Mouse (Mus musculus) liver, embryonic 11.5 days (tissue): ENCODE measurements at regions not wholly inside any gene's neighbourhood (a gene's known extent, or its start where the extent isn't known, plus 50 kb on each side); places are given as distances from the start of the nearest gene placed in this dataset.
"Not testable (repeated sequence)": the region's sequence is repeated elsewhere in the genome, so short reads cannot be mapped to it uniquely, and the experiment has no call there.

Source experiments
- ATAC-seq: fragments of 200-750 bp; cut with Nextera tagmentation; replicated peaks from 2 replicates; pipeline ENCODE4 v1.8.0; 2017; ENCODE audit warnings: moderate number of reproducible peaks, mild to moderate bottlenecking, moderate TSS enrichment, moderate library complexity; ENCODE audit not compliant: low FRiP score
- DNase-seq: peaks from one replicate; pipeline ENCODE4 v3.0.0-alpha.2; 2017; ENCODE audit warnings: low spot score
- H3K27ac ChIP-seq: fragments of 300-500 bp; sonication (generic); 2 replicates; pipeline ENCODE4 v1.5.1; 2014; ENCODE audit warnings: mild to moderate bottlenecking, low read depth, low read length, control low read depth
- H3K27me3 ChIP-seq: fragments of 300-500 bp; sonication (generic); replicated peaks from 2 replicates; pipeline ENCODE4 v1.6.1; 2014; ENCODE audit warnings: low read length, mixed read lengths; ENCODE audit not compliant: control insufficient read depth, insufficient read depth
- H3K36me3 ChIP-seq: fragments of 300-500 bp; sonication (generic); 2 replicates; pipeline ENCODE4 v1.6.1; 2014; ENCODE audit warnings: mild to moderate bottlenecking, low read length, moderate library complexity, mixed read lengths; ENCODE audit not compliant: control insufficient read depth, insufficient read depth
- H3K4me1 ChIP-seq: fragments of 300-500 bp; sonication (generic); replicated peaks from 2 replicates; pipeline ENCODE4 v1.6.1; 2014; ENCODE audit warnings: low read length, mixed read lengths; ENCODE audit not compliant: control insufficient read depth, insufficient read depth
- H3K4me2 ChIP-seq: fragments of 300-500 bp; sonication (generic); 2 replicates; pipeline ENCODE4 v1.6.1; 2014; ENCODE audit warnings: mild to moderate bottlenecking, control low read depth, moderate library complexity
- H3K4me3 ChIP-seq: fragments of 300-500 bp; sonication (generic); 2 replicates; pipeline ENCODE4 v1.5.1; 2014; ENCODE audit warnings: low read depth, low read length, control low read depth
- H3K9ac ChIP-seq: fragments of 300-500 bp; sonication (generic); 2 replicates; pipeline ENCODE4 v1.6.1; 2014; ENCODE audit warnings: low read depth, low read length, control low read depth
- H3K9me3 ChIP-seq: fragments of 300-500 bp; sonication (generic); 2 replicates; pipeline ENCODE4 v1.6.1; 2016; ENCODE audit warnings: low read length, inconsistent platforms, mixed read lengths; ENCODE audit not compliant: control insufficient read depth
- WGBS: fragments of 180-500 bp; shearing (Covaris S2); extraction: QIAGEN DNeasy Blood & Tissue Kit; methylation state at CpG from one replicate; pipeline ENCODE4 v1.1.7; 2014; 5-methylcytosine and 5-hydroxymethylcytosine counted together

GRCm38 (mm10) chr4:153798061-153798460 is 159.0 kb upstream of the A430005L14Rik start:
- ATAC-seq (no peak), DNase-seq (no peak)
- no peaks in the 10 kb centered on the region for H3K36me3 ChIP-seq
- H3K4me1 ChIP-seq, result no peaks in the 10 kb centered on the region
- no peaks in the 10 kb centered on the region; the same call in 1 of the 2 replicates for H3K27me3 ChIP-seq
- 75% methylated on average over 7 of the region's 7 CpGs for WGBS
- H3K9me3 ChIP-seq, result no peaks in the 10 kb centered on the region
- no peak overlapping the region for H3K9ac ChIP-seq
- H3K4me3 ChIP-seq, result no peak overlapping the region
- no peak overlapping the region for H3K4me2 ChIP-seq
- no peak overlapping the region for H3K27ac ChIP-seq

GRCm38 (mm10) chr4:153805727-153806126 is 151.3 kb upstream of the A430005L14Rik start:
- DNase-seq (no peak), ATAC-seq (no peak)
- Histone ChIP-seq H3K4me2 (no peak overlapping the region), H3K9me3 (no peaks in the 10 kb centered on the region), H3K36me3 (no peaks in the 10 kb centered on the region), H3K27ac (no peak overlapping the region), H3K27me3 (peaks cover 10% of the 10 kb centered on the region), H3K4me3 (no peak overlapping the region), H3K4me1 (no peaks in the 10 kb centered on the region; the same call in 1 of the 2 replicates), H3K9ac (no peak overlapping the region)
- WGBS, result 37% methylated on average over 4 of the region's 4 CpGs

DNA sequence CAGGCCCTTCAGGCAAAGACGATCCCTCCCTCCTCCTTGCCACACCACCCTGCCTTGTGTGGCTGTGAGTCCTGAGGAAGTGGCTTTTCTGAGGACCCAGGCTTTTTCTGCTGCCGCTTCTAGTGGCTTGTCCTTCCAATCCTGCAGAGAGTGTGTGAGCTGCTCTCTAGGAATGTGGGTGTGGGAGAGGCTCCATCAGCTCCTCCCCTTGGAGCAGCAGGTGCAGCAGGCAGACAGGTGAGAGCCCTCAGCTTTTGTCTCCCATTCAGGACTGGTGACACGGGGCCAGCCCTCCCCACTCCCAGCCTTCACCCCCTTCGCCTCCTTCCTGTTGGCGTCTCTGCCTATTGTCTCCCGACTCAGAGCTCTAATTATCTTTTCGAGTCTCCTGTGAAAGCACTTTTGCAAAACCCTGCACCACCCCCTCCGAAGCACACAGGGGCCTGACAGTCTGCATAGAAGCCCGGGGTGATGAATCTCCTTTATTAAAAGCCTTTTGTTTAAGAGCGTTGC is 150.8 kb upstream of the A430005L14Rik start:
- no peak for ATAC-seq
- H3K4me1 ChIP-seq, result no peaks in the 10 kb centered on the region; the same call in 1 of the 2 replicates
- no peak overlapping the region for H3K4me2 ChIP-seq
- WGBS, result 12% methylated on average over 10 of the region's 10 CpGs
- no peak overlapping the region for H3K9ac ChIP-seq
- no peak overlapping the region for H3K27ac ChIP-seq
- peaks cover 10% of the 10 kb centered on the region for H3K27me3 ChIP-seq
- H3K4me3 ChIP-seq, result no peak overlapping the region
- H3K36me3 ChIP-seq, result no peaks in the 10 kb centered on the region
- no peak for DNase-seq
- H3K9me3 ChIP-seq, result no peaks in the 10 kb centered on the region

- no peaks in the 10 kb centered on the region for H3K9me3 ChIP-seq
- H3K27ac ChIP-seq, result no peak overlapping the region
- 48% methylated on average over 10 of the region's 10 CpGs for WGBS
- H3K27me3 ChIP-seq, result peaks cover 10% of the 10 kb centered on the region
- DNase-seq, result no peak
- H3K4me1 ChIP-seq, result no peaks in the 10 kb centered on the region; the same call in 1 of the 2 replicates
- H3K4me3 ChIP-seq, result no peak overlapping the region
- no peaks in the 10 kb centered on the region for H3K36me3 ChIP-seq
- H3K4me2 ChIP-seq, result no peak overlapping the region
- H3K9ac ChIP-seq, result no peak overlapping the region
- no peak for ATAC-seq
Measured at GRCm38 (mm10) chr4:153806820-153807436, 150.1 kb upstream of the A430005L14Rik start.

DNA sequence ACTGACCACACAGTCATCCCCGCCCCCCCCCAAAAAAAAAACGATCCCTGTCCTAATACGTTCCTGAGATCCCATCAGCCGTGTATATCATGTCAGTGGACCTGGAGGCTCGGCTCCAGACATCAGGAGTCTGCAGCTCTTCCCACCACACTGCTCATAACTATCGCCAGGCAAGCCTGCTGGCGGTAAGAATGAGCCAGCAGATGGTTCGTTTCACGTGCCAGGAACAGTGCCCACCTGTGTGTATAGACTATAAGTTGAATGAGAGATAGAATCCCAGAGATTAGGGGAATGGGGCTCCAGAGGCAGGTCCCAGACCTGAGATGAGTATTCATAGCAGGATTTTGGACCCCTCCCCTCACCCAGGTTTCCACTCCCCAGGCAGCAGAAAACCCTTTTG is 144.2 kb upstream of the A430005L14Rik start:
- H3K9me3 ChIP-seq, result no peaks in the 10 kb centered on the region
- 85% methylated on average over 9 of the region's 9 CpGs for WGBS
- H3K4me1 ChIP-seq, result no peaks in the 10 kb centered on the region
- ATAC-seq (no peak), DNase-seq (no peak)
- H3K9ac ChIP-seq, result no peak overlapping the region
- no peaks in the 10 kb centered on the region for H3K36me3 ChIP-seq
- no peak overlapping the region for H3K4me2 ChIP-seq
- H3K27me3 ChIP-seq, result no peaks in the 10 kb centered on the region
- H3K27ac ChIP-seq, result no peak overlapping the region
- no peak overlapping the region for H3K4me3 ChIP-seq

DNA sequence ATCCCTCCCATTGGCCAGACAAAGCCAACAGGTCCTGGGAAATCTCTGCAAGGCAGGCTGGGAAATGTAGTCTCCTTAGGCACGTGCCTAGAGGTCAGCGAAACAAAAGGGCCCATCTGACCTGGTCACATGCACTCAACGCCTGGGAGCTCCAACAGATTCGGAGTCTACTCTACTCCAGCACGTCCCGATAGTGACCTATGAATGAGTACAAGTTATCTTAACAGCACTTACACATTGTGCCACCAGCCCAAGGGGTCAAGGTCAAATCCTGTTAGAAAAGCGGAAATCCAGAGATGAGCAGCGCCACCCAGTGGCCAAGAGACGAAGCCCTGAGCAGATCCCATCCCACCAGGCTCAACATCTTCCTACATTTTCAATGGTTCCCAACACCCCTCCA is 129.1 kb upstream of the A430005L14Rik start:
- ATAC-seq (no peak), DNase-seq (no peak)
- H3K9ac ChIP-seq, result no peak overlapping the region
- H3K9me3 ChIP-seq, result no peaks in the 10 kb centered on the region
- no peaks in the 10 kb centered on the region for H3K4me1 ChIP-seq
- no peak overlapping the region for H3K4me2 ChIP-seq
- WGBS, result 56% methylated on average over 9 of the region's 9 CpGs
- H3K4me3 ChIP-seq, result no peak overlapping the region
- no peaks in the 10 kb centered on the region for H3K27me3 ChIP-seq
- H3K36me3 ChIP-seq, result no peaks in the 10 kb centered on the region
- no peak overlapping the region for H3K27ac ChIP-seq

DNA sequence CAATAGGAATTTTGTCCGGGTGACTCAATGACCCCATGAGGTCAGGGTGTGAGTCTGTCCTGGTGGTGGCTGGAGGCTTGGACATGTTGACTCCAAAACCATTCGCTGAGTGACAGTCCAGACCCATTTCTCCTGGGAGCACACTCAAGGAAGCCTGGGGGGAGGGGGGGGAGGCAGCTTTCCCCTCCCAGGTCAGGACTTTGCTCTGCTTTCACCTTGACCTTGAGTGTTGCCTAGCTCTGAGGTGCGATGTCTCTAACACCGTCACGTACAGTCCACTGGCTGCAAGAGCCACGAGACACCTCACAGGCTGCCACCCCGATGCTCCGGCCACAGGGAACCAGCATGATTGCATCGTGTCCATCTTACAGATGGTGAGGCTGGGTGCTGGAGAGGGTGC is 127.3 kb upstream of the A430005L14Rik start:
- Histone ChIP-seq H3K4me2 (no peak overlapping the region), H3K9ac (no peak overlapping the region), H3K4me3 (no peak overlapping the region), H3K9me3 (no peaks in the 10 kb centered on the region), H3K36me3 (no peaks in the 10 kb centered on the region), H3K27me3 (no peaks in the 10 kb centered on the region), H3K27ac (no peak overlapping the region), H3K4me1 (no peaks in the 10 kb centered on the region)
- ATAC-seq (no peak), DNase-seq (no peak)
- WGBS, result 89% methylated on average over 9 of the region's 9 CpGs

- no peaks in the 10 kb centered on the region for H3K36me3 ChIP-seq
- DNase-seq, result no peak
- H3K27ac ChIP-seq, result no peak overlapping the region
- no peak overlapping the region for H3K9ac ChIP-seq
- WGBS, result 81% methylated on average over 5 of the region's 5 CpGs
- H3K27me3 ChIP-seq, result no peaks in the 10 kb centered on the region
- H3K4me2 ChIP-seq, result no peak overlapping the region
- H3K4me1 ChIP-seq, result no peaks in the 10 kb centered on the region
- H3K4me3 ChIP-seq, result no peak overlapping the region
- ATAC-seq, result no peak
- H3K9me3 ChIP-seq, result no peaks in the 10 kb centered on the region
Measured at GRCm38 (mm10) chr4:153830491-153830890, 126.5 kb upstream of the A430005L14Rik start.

DNA sequence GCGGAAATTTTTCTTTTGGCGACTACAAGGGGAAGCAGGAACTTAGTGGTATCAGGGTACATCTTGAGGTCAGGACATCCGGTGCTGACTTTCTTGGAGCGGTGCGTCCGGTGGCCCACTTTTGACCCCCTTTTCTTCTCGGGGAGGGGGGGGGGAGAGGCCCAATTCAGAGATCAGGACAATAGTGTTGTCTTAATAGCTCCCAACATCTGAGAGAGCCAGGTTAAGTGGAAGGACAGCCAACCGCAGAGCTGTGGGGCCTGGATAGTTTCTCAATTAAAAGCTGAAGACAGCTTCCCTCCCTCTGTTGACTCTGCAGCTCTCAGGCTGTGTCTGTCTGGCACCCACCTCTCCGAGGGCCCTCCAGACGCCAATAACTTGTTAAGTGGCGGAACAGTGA is 125.8 kb upstream of the A430005L14Rik start:
- not testable (repeated sequence) for H3K27ac ChIP-seq, H3K4me2 ChIP-seq, H3K9me3 ChIP-seq, ATAC-seq, H3K9ac ChIP-seq, H3K36me3 ChIP-seq, H3K4me3 ChIP-seq, DNase-seq, H3K27me3 ChIP-seq, H3K4me1 ChIP-seq
- WGBS, result 66% methylated on average over 10 of the region's 11 CpGs
